Mouse (Mus musculus) neural tube, embryonic 11.5 days (tissue): ENCODE data around the gene Ern1. TPM values are rescaled to one million over a fixed set of nuclear protein-coding genes. Genes with fewer than 3 reads are reported as not detected.

Experiments used
- ATAC-seq: fragments of 200-750 bp; cut with Nextera tagmentation; 2 replicates; pipeline ENCODE4 v1.8.0; 2017; ENCODE audit warnings: moderate number of reproducible peaks, mild to moderate bottlenecking, moderate TSS enrichment, moderate library complexity; ENCODE audit not compliant: insufficient read depth, low FRiP score, low TSS enrichment
- DNase-seq: peaks from one replicate; pipeline ENCODE4 v3.0.0-alpha.2; 2015; ENCODE audit warnings: low spot score
- H3K27ac ChIP-seq: fragments of 300-500 bp; sonication (generic); 2 replicates; pipeline ENCODE4 v1.5.1; 2014; ENCODE audit warnings: low read depth, mild to moderate bottlenecking, low read length
- H3K27me3 ChIP-seq: fragments of 300-500 bp; sonication (generic); 2 replicates; pipeline ENCODE4 v1.6.1; 2014; ENCODE audit warnings: mild to moderate bottlenecking, low read length, mixed read lengths; ENCODE audit not compliant: control insufficient read depth, insufficient read depth
- H3K36me3 ChIP-seq: fragments of 300-500 bp; sonication (generic); 2 replicates; pipeline ENCODE4 v1.6.1; 2014; ENCODE audit warnings: mild to moderate bottlenecking, low read length, moderate library complexity, mixed read lengths; ENCODE audit not compliant: control insufficient read depth, insufficient read depth
- H3K4me1 ChIP-seq: fragments of 300-500 bp; sonication (generic); 2 replicates; pipeline ENCODE4 v1.6.1; 2014; ENCODE audit warnings: low read length, mixed read lengths; ENCODE audit not compliant: control insufficient read depth, insufficient read depth
- H3K4me2 ChIP-seq: fragments of 300-500 bp; sonication (generic); 2 replicates; pipeline ENCODE4 v1.6.1; 2014; ENCODE audit warnings: low read depth, mild to moderate bottlenecking, moderate library complexity
- H3K4me3 ChIP-seq: fragments of 300-500 bp; sonication (generic); 2 replicates; pipeline ENCODE4 v1.5.1; 2014; ENCODE audit warnings: low read depth, low read length
- H3K9ac ChIP-seq: fragments of 300-500 bp; sonication (generic); 2 replicates; pipeline ENCODE4 v1.6.1; 2014; ENCODE audit warnings: mild to moderate bottlenecking, low read length
- H3K9me3 ChIP-seq: fragments of 300-500 bp; sonication (generic); 2 replicates; pipeline ENCODE4 v1.6.1; 2016; ENCODE audit warnings: low read length; ENCODE audit not compliant: control insufficient read depth
- WGBS: fragments of 180-500 bp; shearing (Covaris S2); extraction: QIAGEN DNeasy Blood & Tissue Kit; methylation state at CpG from one replicate; pipeline ENCODE4 v1.1.7; 2014; 5-methylcytosine and 5-hydroxymethylcytosine counted together
- polyA plus RNA-seq: library from polyadenylated mRNA; unstranded; fragments of >200 nt; fragmentation: Nextera tagmentation; extraction: Ambion mirVana; gene quantifications from 2 replicates; pipeline ENCODE4 v1.2.1, GENCODE M21; 2014

The Ern1 gene
- polyA plus RNA-seq, 1 experiment from 2014 or later: 6.6 TPM

DNA sequence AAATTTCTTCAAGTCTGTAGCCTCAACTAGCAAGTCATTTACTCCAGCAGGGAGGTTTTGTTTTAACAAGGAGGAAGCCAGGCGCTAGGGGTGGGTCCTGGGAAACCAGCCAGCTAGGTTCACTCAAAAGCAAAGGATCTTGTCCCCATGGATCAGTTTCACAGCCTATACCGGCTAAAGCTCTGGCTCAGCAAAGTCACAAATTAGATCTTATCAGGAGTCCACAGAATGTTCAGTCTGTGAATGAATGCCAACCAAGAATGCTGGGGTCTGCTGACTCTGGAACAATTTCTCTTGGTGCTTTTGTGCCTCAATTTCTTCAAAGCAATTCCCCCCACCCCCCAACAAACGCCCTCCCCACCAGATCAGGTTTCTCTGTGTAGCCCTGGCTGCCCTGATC lies 98.0 kb downstream of the Ern1 start:
- DNase-seq (no peak), ATAC-seq (no peak)
- Histone ChIP-seq H3K36me3 (no peaks in the 10 kb centered on the region), H3K4me2 (no peak overlapping the region), H3K4me3 (no peak overlapping the region), H3K4me1 (no peaks in the 10 kb centered on the region), H3K9ac (no peak overlapping the region), H3K27me3 (no peaks in the 10 kb centered on the region), H3K9me3 (no peaks in the 10 kb centered on the region), H3K27ac (no peak overlapping the region)
- WGBS: 43% methylated on average over 3 of the region's 3 CpGs

DNA sequence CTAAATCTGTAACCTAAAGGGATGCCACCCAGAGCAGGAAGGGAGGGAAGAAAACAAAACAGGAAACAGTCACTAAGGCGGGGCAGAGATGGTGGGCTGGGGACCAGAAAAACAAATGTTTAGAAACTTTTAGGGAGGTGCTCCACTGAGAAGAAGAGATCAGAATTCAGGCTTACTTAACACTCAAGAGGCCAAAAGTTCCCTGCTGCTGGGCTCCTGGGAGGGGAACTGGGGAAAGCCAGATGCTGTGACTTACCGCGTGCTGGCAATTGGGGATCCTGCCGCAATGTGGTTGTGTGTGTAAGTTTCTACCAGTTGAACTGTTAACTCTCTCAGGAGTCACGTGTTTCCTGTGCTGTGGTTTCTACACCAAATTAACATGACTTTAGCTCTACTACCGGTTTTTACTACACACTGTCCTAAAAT lies 99.8 kb downstream of the Ern1 start, which contains the start of gene Icam2:
Gene Icam2, minus strand, starts transcription at position 285 of the 426 bp plus-strand sequence.
- ATAC-seq (no peak), DNase-seq (no peak)
- Histone ChIP-seq H3K36me3 (no peaks in the 10 kb centered on the region), H3K9ac (no peak within 1 kb of the TSS), H3K27ac (no peak within 1 kb of the TSS), H3K27me3 (no peaks in the 10 kb centered on the region), H3K4me1 (no peaks in the 10 kb centered on the region), H3K4me3 (no peak within 1 kb of the TSS), H3K4me2 (no peak within 1 kb of the TSS), H3K9me3 (no peaks in the 10 kb centered on the region)
- 88% methylated on average over 6 of the region's 6 CpGs for WGBS

- DNase-seq (no peak), ATAC-seq (no peak)
- 80% methylated on average over 6 of the region's 6 CpGs for WGBS
- H3K27me3 ChIP-seq: no peaks in the 10 kb centered on the region
- H3K4me1 ChIP-seq: no peaks in the 10 kb centered on the region
- no peak overlapping the region for H3K4me3 ChIP-seq
- no peaks in the 10 kb centered on the region for H3K9me3 ChIP-seq
- no peak overlapping the region for H3K9ac ChIP-seq
- no peaks in the 10 kb centered on the region for H3K36me3 ChIP-seq
- no peak overlapping the region for H3K4me2 ChIP-seq
- H3K27ac ChIP-seq: no peak overlapping the region
Observed at GRCm38 (mm10) chr11:106387020-106387419, 100.6 kb downstream of the Ern1 start.

DNA sequence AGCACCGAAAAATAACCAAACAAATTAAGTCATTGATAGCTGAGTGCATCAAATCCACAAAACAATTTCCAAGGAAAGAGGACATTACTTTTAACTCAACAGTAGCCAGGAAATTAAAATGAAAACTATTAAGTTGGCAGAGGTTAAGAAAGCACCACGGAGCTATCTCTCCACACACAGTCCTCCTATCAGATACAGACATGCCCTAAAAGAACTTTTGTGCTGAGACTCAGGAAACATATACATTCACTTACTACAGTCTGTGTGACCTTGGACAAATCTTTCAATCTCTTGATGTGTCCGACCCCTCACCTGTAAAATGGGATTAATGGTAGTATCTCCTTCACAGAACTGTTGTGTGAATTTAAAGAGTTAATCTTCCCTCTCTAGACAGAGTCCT lies 101.2 kb downstream of the Ern1 start:
- Histone ChIP-seq H3K4me2 (no peak overlapping the region), H3K9ac (no peak overlapping the region), H3K9me3 (no peaks in the 10 kb centered on the region), H3K27ac (no peak overlapping the region), H3K4me1 (no peaks in the 10 kb centered on the region), H3K4me3 (no peak overlapping the region), H3K27me3 (no peaks in the 10 kb centered on the region), H3K36me3 (no peaks in the 10 kb centered on the region)
- no peak for DNase-seq
- ATAC-seq: no peak
- WGBS: 86% methylated on average over 3 of the region's 3 CpGs

DNA sequence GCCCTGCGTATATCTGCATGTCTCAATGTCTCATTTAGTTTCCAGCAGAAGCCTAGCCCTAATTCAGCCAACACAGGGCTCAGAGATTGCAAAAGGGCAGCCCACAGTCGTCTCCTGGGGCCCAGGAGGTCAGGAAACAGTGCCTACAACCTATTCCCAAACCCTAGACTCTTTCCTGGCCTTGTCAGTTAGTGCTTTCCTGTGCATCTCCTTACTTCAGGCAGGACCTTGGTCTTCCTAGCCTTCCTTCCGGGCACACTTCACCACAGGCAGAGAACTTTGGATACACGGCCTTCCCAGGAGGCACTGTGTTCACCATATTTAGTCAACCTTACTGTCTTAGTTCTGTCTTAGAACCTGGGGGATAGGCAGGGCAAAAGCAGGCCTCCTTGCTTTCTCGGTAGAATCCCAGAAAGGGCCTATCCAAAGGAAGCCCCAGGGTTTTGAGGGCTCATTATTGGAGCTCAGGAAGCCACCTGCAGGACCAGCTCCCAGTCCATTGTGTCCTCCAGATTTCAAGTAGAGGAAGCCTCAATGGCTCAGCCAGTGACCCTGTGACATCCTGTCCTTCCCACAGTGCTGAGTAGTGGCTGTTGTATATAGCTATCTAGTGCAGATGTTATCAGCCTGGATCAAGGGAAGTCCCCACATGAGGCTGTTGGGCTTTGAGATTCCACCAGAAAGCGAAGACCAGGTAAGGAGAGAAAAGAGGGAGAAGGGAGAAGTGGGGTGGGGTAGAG lies 104.4 kb downstream of the Ern1 start:
- no peak overlapping the region for H3K4me2 ChIP-seq
- no peaks in the 10 kb centered on the region for H3K36me3 ChIP-seq
- H3K27me3 ChIP-seq: no peaks in the 10 kb centered on the region
- H3K4me1 ChIP-seq: no peaks in the 10 kb centered on the region
- H3K27ac ChIP-seq: no peak overlapping the region
- no peak overlapping the region for H3K9ac ChIP-seq
- 83% methylated on average over 6 of the region's 6 CpGs for WGBS
- H3K4me3 ChIP-seq: no peak overlapping the region
- ATAC-seq (no peak), DNase-seq (no peak)
- H3K9me3 ChIP-seq: no peaks in the 10 kb centered on the region

GRCm38 (mm10) chr11:106382424-106382823 lies 105.2 kb downstream of the Ern1 start:
- Histone ChIP-seq H3K27ac (no peak overlapping the region), H3K36me3 (no peaks in the 10 kb centered on the region), H3K9ac (no peak overlapping the region), H3K4me2 (no peak overlapping the region), H3K4me1 (no peaks in the 10 kb centered on the region), H3K27me3 (no peaks in the 10 kb centered on the region), H3K4me3 (no peak overlapping the region), H3K9me3 (no peaks in the 10 kb centered on the region)
- ATAC-seq: no peak
- WGBS: 90% methylated on average over 5 of the region's 5 CpGs
- no peak for DNase-seq

DNA sequence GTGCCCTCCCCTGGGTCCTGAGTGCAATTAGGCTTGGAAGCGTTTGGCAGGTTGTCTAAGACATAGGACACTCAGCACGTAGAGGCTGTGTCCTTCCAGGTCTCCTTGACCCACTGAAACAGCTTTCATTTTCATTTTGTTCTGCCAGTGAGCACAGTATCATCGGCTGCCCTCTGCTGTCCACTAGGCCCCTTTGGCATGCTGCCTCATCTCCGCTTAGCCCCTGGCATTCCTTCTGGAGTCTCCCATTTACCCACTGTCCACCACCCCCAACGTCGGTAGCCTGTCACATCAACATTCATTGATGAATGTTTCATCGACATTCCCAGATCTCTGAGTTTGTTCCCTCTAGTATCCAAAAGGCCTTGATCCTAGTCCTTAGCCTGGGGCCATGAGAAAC lies 105.8 kb downstream of the Ern1 start:
- H3K4me1 ChIP-seq: no peaks in the 10 kb centered on the region
- no peak for ATAC-seq
- no peak overlapping the region for H3K4me2 ChIP-seq
- no peaks in the 10 kb centered on the region for H3K27me3 ChIP-seq
- no peaks in the 10 kb centered on the region for H3K36me3 ChIP-seq
- H3K9ac ChIP-seq: no peak overlapping the region
- 91% methylated on average over 7 of the region's 7 CpGs for WGBS
- no peak for DNase-seq
- no peak overlapping the region for H3K27ac ChIP-seq
- H3K9me3 ChIP-seq: no peaks in the 10 kb centered on the region
- no peak overlapping the region for H3K4me3 ChIP-seq

DNA sequence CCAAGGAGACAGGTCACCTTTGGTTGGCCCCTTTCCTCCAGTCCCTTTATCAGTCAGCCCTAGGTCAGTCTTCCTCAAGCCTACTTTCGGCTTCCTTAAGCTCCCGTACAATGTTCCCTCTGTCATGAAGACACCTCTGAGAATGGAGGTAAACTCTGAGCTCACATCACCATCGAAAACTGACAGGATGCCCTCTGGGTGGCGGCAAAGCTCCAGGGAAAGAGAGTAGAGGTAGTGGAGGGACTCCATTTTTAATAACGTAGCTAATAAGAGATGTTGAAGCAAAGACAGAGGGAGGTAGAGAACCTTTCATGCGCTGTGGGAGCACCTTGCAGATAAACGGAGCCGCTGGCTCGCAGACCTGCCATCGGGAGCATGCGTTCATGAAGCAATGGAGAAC lies 106.6 kb downstream of the Ern1 start:
- no peak overlapping the region for H3K27ac ChIP-seq
- no peak overlapping the region for H3K4me3 ChIP-seq
- no peak for DNase-seq
- H3K9ac ChIP-seq: no peak overlapping the region
- no peaks in the 10 kb centered on the region for H3K36me3 ChIP-seq
- H3K4me1 ChIP-seq: no peaks in the 10 kb centered on the region
- no peak for ATAC-seq
- 84% methylated on average over 11 of the region's 11 CpGs for WGBS
- no peaks in the 10 kb centered on the region for H3K9me3 ChIP-seq
- no peak overlapping the region for H3K4me2 ChIP-seq
- no peaks in the 10 kb centered on the region for H3K27me3 ChIP-seq

DNA sequence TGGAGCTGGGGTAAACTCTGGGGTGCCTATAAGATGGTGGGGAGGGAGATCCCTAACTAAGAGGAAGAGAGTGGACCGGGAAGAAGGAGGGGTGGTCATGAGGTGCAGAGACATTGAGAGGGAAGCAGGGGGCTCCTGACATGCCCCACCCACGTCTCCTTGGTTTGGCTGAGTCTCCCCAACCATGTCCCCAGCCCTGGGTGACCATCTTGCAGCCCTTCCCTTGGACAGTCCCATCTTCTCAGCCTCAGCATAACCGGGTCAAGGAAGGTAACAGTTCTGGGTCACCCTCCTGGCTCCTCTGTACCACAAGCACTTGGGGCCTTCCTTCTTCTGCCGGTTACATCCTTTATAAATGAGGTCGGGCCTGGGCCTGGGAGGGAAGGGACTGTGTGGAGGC lies 112.7 kb downstream of the Ern1 start:
- ATAC-seq (no peak), DNase-seq (peak; percentile 4)
- no peak overlapping the region for H3K4me3 ChIP-seq
- no peaks in the 10 kb centered on the region for H3K36me3 ChIP-seq
- 80% methylated on average over 5 of the region's 5 CpGs for WGBS
- H3K27me3 ChIP-seq: no peaks in the 10 kb centered on the region
- H3K4me1 ChIP-seq: no peaks in the 10 kb centered on the region
- H3K9me3 ChIP-seq: no peaks in the 10 kb centered on the region
- no peak overlapping the region for H3K9ac ChIP-seq
- no peak overlapping the region for H3K27ac ChIP-seq
- H3K4me2 ChIP-seq: no peak overlapping the region
